Mouse (Mus musculus) limb, embryonic 11.5 days (tissue): ENCODE results near the gene Foxk2. TPM values are rescaled to one million over a fixed set of nuclear protein-coding genes. Genes with fewer than 3 reads are reported as not detected.

ENCODE experiments used
- polyA plus RNA-seq: library from polyadenylated mRNA; unstranded; fragments of >200 nt; fragmentation: Nextera tagmentation; extraction: Ambion mirVana; gene quantifications from 2 replicates; pipeline ENCODE4 v1.2.1, GENCODE M21; 2014

Foxk2 gene
- polyA plus RNA-seq, 1 experiment from 2014 or later: 13.6 TPM

Other genes starting within 250 kb of the Foxk2 start
- 0.47 TPM in 1 of 2 replicates, not detected in the other for gene Cd7, start 220.6 kb upstream of the Foxk2 start, polyA plus RNA-seq
- not detected in 2 replicates for gene Sectm1b, start 196.4 kb upstream of the Foxk2 start, polyA plus RNA-seq
- not detected in 2 replicates for gene Sectm1a, start 178.8 kb upstream of the Foxk2 start, polyA plus RNA-seq
- not detected in 2 replicates for gene Tex19.2, start 141.3 kb upstream of the Foxk2 start, polyA plus RNA-seq
- 0.21 TPM in 1 of 2 replicates, not detected in the other for gene Tex19.1, start 113.8 kb upstream of the Foxk2 start, polyA plus RNA-seq
- 0.14 TPM in 1 of 2 replicates, not detected in the other for gene Uts2r, start 99.7 kb upstream of the Foxk2 start, polyA plus RNA-seq
- 6.5 and 6.6 TPM in 2 replicates for gene Hexdc, start 55.6 kb upstream of the Foxk2 start, polyA plus RNA-seq
- 13.4 and 15.3 TPM in 2 replicates for gene Ogfod3, start 55.3 kb upstream of the Foxk2 start, polyA plus RNA-seq
- gene Cybc1, start 30.7 kb upstream of the Foxk2 start, polyA plus RNA-seq: 35.0 and 36.7 TPM in 2 replicates
- gene Narf, start 22.7 kb upstream of the Foxk2 start, polyA plus RNA-seq: 60.1 and 68.8 TPM in 2 replicates
- gene Wdr45b, start 94.5 kb downstream of the Foxk2 start, polyA plus RNA-seq: 110 and 116 TPM in 2 replicates
- 2.5 and 3.3 TPM in 2 replicates for gene Rab40b, start 128.3 kb downstream of the Foxk2 start, polyA plus RNA-seq
- 7.8 and 8.3 TPM in 2 replicates for gene Fn3krp, start 161.4 kb downstream of the Foxk2 start, polyA plus RNA-seq
- 0.45 and 0.55 TPM in 2 replicates for gene Fn3k, start 174.9 kb downstream of the Foxk2 start, polyA plus RNA-seq
- 35.4 and 36.3 TPM in 2 replicates for gene Tbcd, start 192.0 kb downstream of the Foxk2 start, polyA plus RNA-seq